8 mouse cellular contexts compared by ENCODE assay signal in genomic region chr3:95016532-95017056, GRCm38 (mm10). TPM values are rescaled to one million over a fixed set of nuclear protein-coding genes. Genes with fewer than 3 reads are reported as not detected.
DNase-seq lines count a peak whose midpoint lies in the region; ATAC-seq and TF ChIP-seq lines count a peak whose summit lies in the region.

No protein-coding gene starts in this region.

- no peaks in the 10 kb centered on the region for H3K27me3 ChIP-seq in neural tube, embryonic 11.5 days (ENCODE audit: control insufficient read depth, insufficient read depth, low read length)
- no peaks in the 10 kb centered on the region for H3K27me3 ChIP-seq in limb, embryonic 14.5 days (ENCODE audit: control insufficient read depth, insufficient read depth, low read length)
- H3K27me3 ChIP-seq in stomach, embryonic 16.5 days (ENCODE audit: control insufficient read depth, insufficient read depth, low read length) = no peaks in the 10 kb centered on the region

- WGBS in neural tube, embryonic 11.5 days = 6% methylated on average over 21 of the region's 21 CpGs
- 6% methylated on average over 20 of the region's 21 CpGs for WGBS in limb, embryonic 14.5 days
- 3% methylated on average over 21 of the region's 21 CpGs for WGBS in stomach, embryonic 16.5 days

- H3K4me3 ChIP-seq in neural tube, embryonic 11.5 days (ENCODE audit: low read depth, low read length) = peak overlapping the region; percentile 92
- H3K4me3 ChIP-seq in limb, embryonic 14.5 days (replicated peaks; ENCODE audit: low read length) = peak overlapping the region; percentile 83
- H3K4me3 ChIP-seq in stomach, embryonic 16.5 days (replicated peaks; ENCODE audit: low read length) = peak overlapping the region; percentile 81

- no peak for DNase-seq in cerebellum, adult 9-11 months
- no peak for DNase-seq in neural tube, embryonic 11.5 days (ENCODE audit: low spot score)
- no peak for DNase-seq in neural tube, embryonic 10.5 days (ENCODE audit: extremely low spot score, low spot score)
- no peak for DNase-seq in limb, embryonic 14.5 days (ENCODE audit: low spot score)
- no peak for DNase-seq in adrenal gland, postnatal 36 days
- no peak for DNase-seq in cerebellum, adult 11-12 months

- peak overlapping the region; percentile 64 for H3K9ac ChIP-seq in neural tube, embryonic 11.5 days (ENCODE audit: low read length)
- H3K9ac ChIP-seq in limb, embryonic 14.5 days (ENCODE audit: low read depth, low read length, severe bottlenecking) = peak overlapping the region; percentile 54
- H3K9ac ChIP-seq in stomach, embryonic 16.5 days (ENCODE audit: low read length) = peak overlapping the region; percentile 84

- peaks cover 3% of the 10 kb centered on the region; the same call in 1 of the 2 replicates for H3K36me3 ChIP-seq in neural tube, embryonic 11.5 days (ENCODE audit: control insufficient read depth, insufficient read depth, low read length)
- H3K36me3 ChIP-seq in limb, embryonic 14.5 days (ENCODE audit: control insufficient read depth, insufficient read depth, low read length) = peaks cover 8% of the 10 kb centered on the region
- no peaks in the 10 kb centered on the region for H3K36me3 ChIP-seq in stomach, embryonic 16.5 days (ENCODE audit: control insufficient read depth, insufficient read depth, low read length)

- peaks cover 14% of the 10 kb centered on the region for H3K4me1 ChIP-seq in neural tube, embryonic 11.5 days (ENCODE audit: control insufficient read depth, insufficient read depth, low read length)
- peaks cover 18% of the 10 kb centered on the region; the same call in 1 of the 2 replicates for H3K4me1 ChIP-seq in limb, embryonic 14.5 days (ENCODE audit: control insufficient read depth, insufficient read depth, low read length)
- H3K4me1 ChIP-seq in stomach, embryonic 16.5 days (ENCODE audit: control insufficient read depth, insufficient read depth, low read length) = peaks cover 23% of the 10 kb centered on the region; the same call in 1 of the 2 replicates

- H3K27ac ChIP-seq in neural tube, embryonic 11.5 days (ENCODE audit: low read depth, low read length) = peak overlapping the region; percentile 85
- peak overlapping the region; percentile 96; the same call in 1 of the 2 replicates for H3K27ac ChIP-seq in limb, embryonic 14.5 days (replicated peaks; ENCODE audit: low read depth, low read length)
- H3K27ac ChIP-seq in stomach, embryonic 16.5 days (ENCODE audit: low read length) = peak overlapping the region; percentile 99

- no peaks in the 10 kb centered on the region for H3K9me3 ChIP-seq in neural tube, embryonic 11.5 days (ENCODE audit: control insufficient read depth, low read length)
- no peaks in the 10 kb centered on the region for H3K9me3 ChIP-seq in limb, embryonic 14.5 days (ENCODE audit: control insufficient read depth, low read length)
- H3K9me3 ChIP-seq in stomach, embryonic 16.5 days (replicated peaks; ENCODE audit: control insufficient read depth, low read length) = no peaks in the 10 kb centered on the region

- TF ChIP-seq POLR2A in limb, embryonic 14.5 days (IDR thresholded peaks at IDR 0.05; ENCODE audit: borderline replicate concordance, extremely low read depth, insufficient read depth, insufficient read length) = no peak

- peak overlapping the region; percentile 79 for H3K4me2 ChIP-seq in neural tube, embryonic 11.5 days (ENCODE audit: low read depth)
- peak overlapping the region; percentile 91 for H3K4me2 ChIP-seq in limb, embryonic 14.5 days (replicated peaks; ENCODE audit: low read depth, low read length, severe bottlenecking)
- H3K4me2 ChIP-seq in stomach, embryonic 16.5 days (ENCODE audit: low read depth, low read length) = peak overlapping the region; percentile 58

- peak; percentile 0; the same call in 1 of the 2 replicates for ATAC-seq in cerebellum, adult (ENCODE audit: insufficient number of reproducible peaks, low FRiP score, low TSS enrichment)
- ATAC-seq in neural tube, embryonic 11.5 days (ENCODE audit: insufficient read depth, low FRiP score, low TSS enrichment) = no peak
- ATAC-seq in limb, embryonic 14.5 days (ENCODE audit: low FRiP score, low read depth) = no peak
- ATAC-seq in stomach, embryonic 16.5 days (ENCODE audit: insufficient read depth, low FRiP score) = no peak

RNA-seq across cellular contexts. Expression of gene Zfp687, which starts 1.3 kb away (rescaled TPM):
- 27.6 and 32.8 TPM in 2 replicates for polyA plus RNA-seq in neural tube, embryonic 11.5 days (2014; fragmentation: Nextera tagmentation; extraction: Ambion mirVana)
- polyA plus RNA-seq in limb, embryonic 14.5 days (2012; rRNA removed) = 26.8 and 28.8 TPM in 2 replicates
- 18.8 and 23.2 TPM in 2 replicates for polyA plus RNA-seq in limb, embryonic 14.5 days (2014; fragmentation: Nextera tagmentation; extraction: Ambion mirVana)
- polyA plus RNA-seq in stomach, embryonic 16.5 days (2015; fragmentation: Nextera tagmentation; extraction: Ambion mirVana) = 20.4 and 22.6 TPM in 2 replicates
- total RNA-seq in adrenal gland, postnatal 36 days (2021) = 10 to 100 TPM; 23.1 to 37.7 TPM

RNA-seq across cellular contexts. Expression of gene Psmd4, which starts 25.8 kb away (rescaled TPM):
- 315 and 321 TPM in 2 replicates for polyA plus RNA-seq in neural tube, embryonic 11.5 days (2014; fragmentation: Nextera tagmentation; extraction: Ambion mirVana)
- polyA plus RNA-seq in limb, embryonic 14.5 days (2012; rRNA removed) = 249 and 282 TPM in 2 replicates
- polyA plus RNA-seq in limb, embryonic 14.5 days (2014; fragmentation: Nextera tagmentation; extraction: Ambion mirVana) = 258 and 280 TPM in 2 replicates
- polyA plus RNA-seq in stomach, embryonic 16.5 days (2015; fragmentation: Nextera tagmentation; extraction: Ambion mirVana) = 218 TPM in 2 replicates
- 100 to 1,000 TPM; 284 to 331 TPM for total RNA-seq in adrenal gland, postnatal 36 days (2021)

RNA-seq across cellular contexts. Expression of gene Pi4kb, which starts 42.1 kb away (rescaled TPM):
- polyA plus RNA-seq in neural tube, embryonic 11.5 days (2014; fragmentation: Nextera tagmentation; extraction: Ambion mirVana) = 24.8 and 27.0 TPM in 2 replicates
- polyA plus RNA-seq in limb, embryonic 14.5 days (2012; rRNA removed) = 54.7 and 54.8 TPM in 2 replicates
- 30.4 and 35.6 TPM in 2 replicates for polyA plus RNA-seq in limb, embryonic 14.5 days (2014; fragmentation: Nextera tagmentation; extraction: Ambion mirVana)
- polyA plus RNA-seq in stomach, embryonic 16.5 days (2015; fragmentation: Nextera tagmentation; extraction: Ambion mirVana) = 17.5 and 24.0 TPM in 2 replicates
- 10 to 100 TPM; 61.8 to 62.9 TPM for total RNA-seq in adrenal gland, postnatal 36 days (2021)
